Mouse (Mus musculus): ENCODE data around the gene Stn1. TPM values are rescaled to one million over a fixed set of nuclear protein-coding genes. Genes with fewer than 3 reads are reported as not detected.

Gene Stn1
- polyA plus RNA-seq, 1 experiment: 10.1 TPM

- H3K27ac ChIP-seq (ENCODE audit: insufficient read depth, low read length): no peak overlapping the region
- TF ChIP-seq CTCF (IDR thresholded peaks at IDR 0.05; ENCODE audit: borderline replicate concordance, insufficient read depth, low read depth, low read length) (no peak), POLR2A (IDR thresholded peaks at IDR 0.05; ENCODE audit: borderline replicate concordance, insufficient read depth, low read length) (no peak)
- WGBS: 89% methylated on average over 5 of the region's 5 CpGs
- no peak overlapping the region for H3K4me3 ChIP-seq (replicated peaks; ENCODE audit: insufficient read depth, low read depth, low read length)
- no peaks in the 10 kb centered on the region; the same call in 1 of the 2 replicates for H3K4me1 ChIP-seq (ENCODE audit: control insufficient read depth, insufficient read depth, low read length)
- no peaks in the 10 kb centered on the region for H3K27me3 ChIP-seq (ENCODE audit: control insufficient read depth, insufficient read depth, low read length)
- DNase-seq: no peak
These were observed 21.8 kb upstream of the Stn1 start for GRCm38 (mm10) chr19:47559145-47559544.

DNA sequence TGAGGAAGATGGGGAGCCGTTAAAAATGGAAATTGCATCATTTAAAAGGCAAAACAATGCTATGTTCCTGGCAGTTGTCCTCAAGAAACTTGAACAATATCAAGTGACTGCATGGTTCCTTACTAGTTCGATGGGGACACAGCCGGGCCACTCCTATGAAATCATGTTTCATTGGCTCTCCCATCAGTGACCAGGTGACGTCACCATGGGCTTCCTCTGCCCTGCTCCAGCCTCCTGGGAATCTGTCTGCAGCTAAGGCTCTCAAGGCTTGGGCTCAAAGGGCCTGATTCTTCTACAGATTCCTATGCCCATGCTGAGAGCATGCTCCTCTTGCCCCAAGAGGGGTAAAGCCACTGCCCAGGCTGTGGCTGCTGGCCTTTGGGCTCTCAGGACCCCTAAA lies 12.3 kb upstream of the Stn1 start:
- Histone ChIP-seq H3K4me3 (replicated peaks; ENCODE audit: insufficient read depth, low read depth, low read length) (no peak overlapping the region), H3K4me1 (ENCODE audit: control insufficient read depth, insufficient read depth, low read length) (no peaks in the 10 kb centered on the region), H3K27me3 (ENCODE audit: control insufficient read depth, insufficient read depth, low read length) (no peaks in the 10 kb centered on the region), H3K27ac (ENCODE audit: insufficient read depth, low read length) (no peak overlapping the region)
- 77% methylated on average over 4 of the region's 4 CpGs for WGBS
- no peak for TF ChIP-seq POLR2A (IDR thresholded peaks at IDR 0.05; ENCODE audit: borderline replicate concordance, insufficient read depth, low read length)
- no peak for TF ChIP-seq CTCF (IDR thresholded peaks at IDR 0.05; ENCODE audit: borderline replicate concordance, insufficient read depth, low read depth, low read length)
- no peak for DNase-seq

DNA sequence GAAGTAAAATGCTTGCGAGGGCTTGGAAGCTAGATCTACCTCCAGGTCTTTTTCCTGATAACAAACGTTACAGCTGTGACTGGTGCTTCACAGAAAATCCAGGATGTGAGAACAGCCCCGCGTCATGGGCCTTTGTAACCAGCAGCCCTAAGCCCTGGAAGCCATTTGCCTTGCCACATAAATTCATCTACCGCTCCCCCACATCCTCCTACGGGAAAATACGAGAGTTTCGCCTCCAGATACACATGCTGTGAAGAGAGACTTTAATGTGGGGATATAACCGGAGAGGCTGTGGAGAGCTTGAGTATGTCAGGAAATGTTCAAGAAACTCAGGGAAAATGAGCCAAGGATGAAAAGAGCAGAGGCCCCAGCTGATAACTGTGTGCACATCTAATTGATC lies 11.9 kb upstream of the Stn1 start:
- Histone ChIP-seq H3K4me1 (ENCODE audit: control insufficient read depth, insufficient read depth, low read length) (no peaks in the 10 kb centered on the region), H3K27me3 (ENCODE audit: control insufficient read depth, insufficient read depth, low read length) (no peaks in the 10 kb centered on the region), H3K4me3 (replicated peaks; ENCODE audit: insufficient read depth, low read depth, low read length) (no peak overlapping the region), H3K27ac (ENCODE audit: insufficient read depth, low read length) (no peak overlapping the region)
- no peak for TF ChIP-seq CTCF (IDR thresholded peaks at IDR 0.05; ENCODE audit: borderline replicate concordance, insufficient read depth, low read depth, low read length)
- TF ChIP-seq POLR2A (IDR thresholded peaks at IDR 0.05; ENCODE audit: borderline replicate concordance, insufficient read depth, low read length): no peak
- no peak for DNase-seq
- 84% methylated on average over 9 of the region's 9 CpGs for WGBS

GRCm38 (mm10) chr19:47548432-47549076 lies 11.2 kb upstream of the Stn1 start:
- Histone ChIP-seq H3K27ac (ENCODE audit: insufficient read depth, low read length) (no peak overlapping the region), H3K27me3 (ENCODE audit: control insufficient read depth, insufficient read depth, low read length) (no peaks in the 10 kb centered on the region), H3K4me3 (replicated peaks; ENCODE audit: insufficient read depth, low read depth, low read length) (no peak overlapping the region), H3K4me1 (ENCODE audit: control insufficient read depth, insufficient read depth, low read length) (no peaks in the 10 kb centered on the region)
- no peak for TF ChIP-seq POLR2A (IDR thresholded peaks at IDR 0.05; ENCODE audit: borderline replicate concordance, insufficient read depth, low read length)
- no peak for DNase-seq
- WGBS: 90% methylated on average over 11 of the region's 11 CpGs

GRCm38 (mm10) chr19:47545528-47545927 lies 8.2 kb upstream of the Stn1 start:
- Histone ChIP-seq H3K4me3 (replicated peaks; ENCODE audit: insufficient read depth, low read depth, low read length) (no peak overlapping the region), H3K27me3 (ENCODE audit: control insufficient read depth, insufficient read depth, low read length) (no peaks in the 10 kb centered on the region), H3K4me1 (ENCODE audit: control insufficient read depth, insufficient read depth, low read length) (no peaks in the 10 kb centered on the region), H3K27ac (ENCODE audit: insufficient read depth, low read length) (no peak overlapping the region)
- TF ChIP-seq CTCF (IDR thresholded peaks at IDR 0.05; ENCODE audit: borderline replicate concordance, insufficient read depth, low read depth, low read length): no peak
- TF ChIP-seq POLR2A (IDR thresholded peaks at IDR 0.05; ENCODE audit: borderline replicate concordance, insufficient read depth, low read length): no peak
- no peak for DNase-seq

- Histone ChIP-seq H3K27ac (ENCODE audit: insufficient read depth, low read length) (no peak overlapping the region), H3K27me3 (ENCODE audit: control insufficient read depth, insufficient read depth, low read length) (no peaks in the 10 kb centered on the region), H3K4me1 (ENCODE audit: control insufficient read depth, insufficient read depth, low read length) (no peaks in the 10 kb centered on the region), H3K4me3 (replicated peaks; ENCODE audit: insufficient read depth, low read depth, low read length) (no peak overlapping the region)
- TF ChIP-seq CTCF (IDR thresholded peaks at IDR 0.05; ENCODE audit: borderline replicate concordance, insufficient read depth, low read depth, low read length): no peak
- TF ChIP-seq POLR2A (IDR thresholded peaks at IDR 0.05; ENCODE audit: borderline replicate concordance, insufficient read depth, low read length): no peak
- DNase-seq: no peak
- WGBS: 82% methylated on average over 3 of the region's 3 CpGs
These were observed 7.7 kb upstream of the Stn1 start for GRCm38 (mm10) chr19:47545055-47545454.

DNA sequence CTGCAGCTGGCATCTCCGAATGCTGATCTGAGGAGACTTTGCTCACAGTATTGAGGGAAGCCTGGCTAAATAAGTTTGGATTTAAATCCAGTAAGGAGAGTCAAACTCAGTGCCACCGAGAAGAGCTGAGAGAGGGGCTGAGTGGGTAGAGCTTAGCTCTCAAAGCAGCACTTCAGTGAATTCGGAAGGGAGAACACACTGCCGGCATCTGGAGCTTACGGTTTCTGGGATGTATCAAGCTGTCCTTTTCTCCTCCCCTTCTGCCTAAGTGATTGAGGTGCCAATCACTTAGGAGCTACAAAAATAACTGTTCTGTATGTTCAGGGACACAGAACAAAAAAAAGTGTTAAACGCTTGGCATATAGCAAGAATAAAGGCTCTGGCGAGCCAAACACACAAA lies 5.1 kb upstream of the Stn1 start:
- H3K4me3 ChIP-seq (replicated peaks; ENCODE audit: insufficient read depth, low read depth, low read length): no peak overlapping the region
- 62% methylated on average over 7 of the region's 7 CpGs for WGBS
- DNase-seq: no peak
- H3K4me1 ChIP-seq (ENCODE audit: control insufficient read depth, insufficient read depth, low read length): no peaks in the 10 kb centered on the region
- no peak for TF ChIP-seq POLR2A (IDR thresholded peaks at IDR 0.05; ENCODE audit: borderline replicate concordance, insufficient read depth, low read length)
- no peak for TF ChIP-seq CTCF (IDR thresholded peaks at IDR 0.05; ENCODE audit: borderline replicate concordance, insufficient read depth, low read depth, low read length)
- no peak overlapping the region for H3K27ac ChIP-seq (ENCODE audit: insufficient read depth, low read length)
- no peaks in the 10 kb centered on the region for H3K27me3 ChIP-seq (ENCODE audit: control insufficient read depth, insufficient read depth, low read length)

DNA sequence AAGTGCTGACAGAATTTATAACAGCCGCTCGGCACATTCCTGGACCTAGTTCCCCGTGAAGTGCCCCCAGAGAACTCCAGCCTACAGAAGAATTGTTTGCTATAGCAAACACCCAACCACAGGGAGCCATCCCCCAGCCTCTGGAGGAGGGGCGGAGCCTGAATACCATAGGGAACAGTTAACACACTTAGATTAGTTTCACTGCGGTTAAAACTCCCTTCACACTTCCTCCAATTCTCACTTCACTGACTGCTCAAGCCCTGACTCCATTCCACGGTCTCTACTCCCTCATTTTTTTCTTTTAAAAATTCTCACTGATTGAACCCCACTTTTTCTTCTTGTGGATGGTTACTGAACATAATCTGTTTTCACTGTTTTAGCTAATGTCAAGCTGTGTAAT lies 1.5 kb upstream of the Stn1 start:
- 36% methylated on average over 6 of the region's 6 CpGs for whole genome bisulfite sequencing
- H3K27me3 ChIP-seq (ENCODE audit: control insufficient read depth, insufficient read depth, low read length): no peaks in the 10 kb centered on the region
- DNase-seq: no peak
- TF ChIP-seq CTCF (IDR thresholded peaks at IDR 0.05; ENCODE audit: borderline replicate concordance, insufficient read depth, low read depth, low read length) (no peak), POLR2A (IDR thresholded peaks at IDR 0.05; ENCODE audit: borderline replicate concordance, insufficient read depth, low read length) (no peak)
- no peak overlapping the region for H3K4me3 ChIP-seq (replicated peaks; ENCODE audit: insufficient read depth, low read depth, low read length)
- H3K4me1 ChIP-seq (ENCODE audit: control insufficient read depth, insufficient read depth, low read length): no peaks in the 10 kb centered on the region
- no peak overlapping the region for H3K27ac ChIP-seq (ENCODE audit: insufficient read depth, low read length)
